Mouse (Mus musculus) liver, postnatal 0 days (tissue): ENCODE data around the gene Bdh2. TPM values are rescaled to one million over a fixed set of nuclear protein-coding genes. Genes with fewer than 3 reads are reported as not detected.

Experiments
- ATAC-seq: fragments of 200-750 bp; cut with Nextera tagmentation; 2 replicates; pipeline ENCODE4 v1.8.0; 2017; ENCODE audit warnings: mild to moderate bottlenecking, moderate library complexity
- DNase-seq: peaks from one replicate; pipeline ENCODE4 v3.0.0-alpha.2; 2016
- H3K27ac ChIP-seq: fragments of 300-500 bp; sonication (generic); 2 replicates; pipeline ENCODE4 v1.5.1; 2014; ENCODE audit warnings: antibody characterized with exemption, moderate library complexity, mild to moderate bottlenecking, low read depth
- H3K27me3 ChIP-seq: fragments of 300-500 bp; sonication (generic); 2 replicates; pipeline ENCODE4 v1.6.1; 2014; ENCODE audit warnings: low read length, control low read depth, mixed read lengths; ENCODE audit not compliant: insufficient read depth
- H3K36me3 ChIP-seq: fragments of 300-500 bp; sonication (generic); replicated peaks from 2 replicates; pipeline ENCODE4 v1.6.1; 2014; ENCODE audit warnings: mild to moderate bottlenecking, control low read depth, low read length, moderate library complexity, mixed read lengths; ENCODE audit not compliant: insufficient read depth
- H3K4me1 ChIP-seq: fragments of 300-500 bp; sonication (generic); 2 replicates; pipeline ENCODE4 v1.6.1; 2014; ENCODE audit warnings: antibody characterized with exemption, mild to moderate bottlenecking, control low read depth; ENCODE audit not compliant: insufficient read depth
- H3K4me2 ChIP-seq: fragments of 300-500 bp; sonication (generic); 2 replicates; pipeline ENCODE4 v1.6.1; 2014; ENCODE audit warnings: low read depth, mild to moderate bottlenecking, low read length, moderate library complexity, mixed read lengths
- H3K4me3 ChIP-seq: fragments of 300-500 bp; sonication (generic); 2 replicates; pipeline ENCODE4 v1.5.1; 2014; ENCODE audit warnings: low read depth, low read length
- H3K9ac ChIP-seq: fragments of 300-500 bp; sonication (generic); replicated peaks from 2 replicates; pipeline ENCODE4 v1.6.1; 2014; ENCODE audit warnings: mild to moderate bottlenecking, moderate library complexity
- H3K9me3 ChIP-seq: fragments of 300-500 bp; sonication (generic); 2 replicates; pipeline ENCODE4 v1.6.1; 2016; ENCODE audit warnings: mild to moderate bottlenecking, control low read depth, low read length, mixed read lengths
- CTCF ChIP-seq: sonication (generic); IDR thresholded peaks from 2 replicates; pipeline ENCODE4 v1.5.1; 2016; ENCODE audit warnings: antibody characterized with exemption, low read depth
- EP300 ChIP-seq: IDR thresholded peaks from 2 replicates; pipeline ENCODE4 v1.6.1; 2016; ENCODE audit warnings: antibody characterized with exemption, low read depth, mild to moderate bottlenecking
- WGBS: fragments of 180-500 bp; shearing (Covaris S2); extraction: QIAGEN DNeasy Blood & Tissue Kit; methylation state at CpG from one replicate; pipeline ENCODE4 v1.1.7; 2014; ENCODE audit not compliant: insufficient replicate concordance; 5-methylcytosine and 5-hydroxymethylcytosine counted together
- polyA plus RNA-seq: library from polyadenylated mRNA; unstranded; fragments of >200 nt; fragmentation: Nextera tagmentation; extraction: Ambion mirVana; gene quantifications from 2 replicates; pipeline ENCODE4 v1.2.1, GENCODE M21; 2015

Bdh2 gene
- polyA plus RNA-seq, 1 experiment from 2014 or later: 0.67 TPM

DNA sequence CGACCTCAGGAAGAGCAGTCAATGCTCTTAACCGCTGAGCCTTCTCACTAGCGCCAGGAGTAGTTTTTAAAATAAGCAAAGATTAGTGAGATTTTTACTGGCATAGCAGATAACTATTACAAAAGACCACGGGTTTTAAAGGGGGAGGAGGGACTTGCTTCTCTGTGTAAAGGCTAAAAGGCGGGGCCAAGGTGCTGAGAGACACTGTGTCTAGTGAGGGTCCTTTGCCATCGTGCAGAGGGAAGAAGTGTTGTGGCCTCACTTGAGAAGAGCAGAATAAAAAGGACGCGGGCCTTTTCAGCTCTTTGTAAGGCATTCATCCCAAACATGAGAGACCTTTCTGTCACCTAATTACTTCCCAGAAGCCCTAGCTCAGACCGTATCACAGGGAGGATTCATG is 23.5 kb downstream of the Bdh2 start:
- DNase-seq: no peak
- H3K4me3 ChIP-seq: no peak overlapping the region
- 52% methylated on average over 9 of the region's 9 CpGs for WGBS
- H3K27ac ChIP-seq: no peak overlapping the region
- H3K9ac ChIP-seq: no peak overlapping the region
- TF ChIP-seq EP300 (no peak), CTCF (no peak)
- peaks cover 7% of the 10 kb centered on the region for H3K4me1 ChIP-seq
- H3K27me3 ChIP-seq: 0 out of 2 replicates have a peak, but pooled peaks cover 3% of the 10 kb centered on the region
- no peaks in the 10 kb centered on the region for H3K36me3 ChIP-seq
- no peak for ATAC-seq
- no peaks in the 10 kb centered on the region for H3K9me3 ChIP-seq
- H3K4me2 ChIP-seq: no peak overlapping the region

DNA sequence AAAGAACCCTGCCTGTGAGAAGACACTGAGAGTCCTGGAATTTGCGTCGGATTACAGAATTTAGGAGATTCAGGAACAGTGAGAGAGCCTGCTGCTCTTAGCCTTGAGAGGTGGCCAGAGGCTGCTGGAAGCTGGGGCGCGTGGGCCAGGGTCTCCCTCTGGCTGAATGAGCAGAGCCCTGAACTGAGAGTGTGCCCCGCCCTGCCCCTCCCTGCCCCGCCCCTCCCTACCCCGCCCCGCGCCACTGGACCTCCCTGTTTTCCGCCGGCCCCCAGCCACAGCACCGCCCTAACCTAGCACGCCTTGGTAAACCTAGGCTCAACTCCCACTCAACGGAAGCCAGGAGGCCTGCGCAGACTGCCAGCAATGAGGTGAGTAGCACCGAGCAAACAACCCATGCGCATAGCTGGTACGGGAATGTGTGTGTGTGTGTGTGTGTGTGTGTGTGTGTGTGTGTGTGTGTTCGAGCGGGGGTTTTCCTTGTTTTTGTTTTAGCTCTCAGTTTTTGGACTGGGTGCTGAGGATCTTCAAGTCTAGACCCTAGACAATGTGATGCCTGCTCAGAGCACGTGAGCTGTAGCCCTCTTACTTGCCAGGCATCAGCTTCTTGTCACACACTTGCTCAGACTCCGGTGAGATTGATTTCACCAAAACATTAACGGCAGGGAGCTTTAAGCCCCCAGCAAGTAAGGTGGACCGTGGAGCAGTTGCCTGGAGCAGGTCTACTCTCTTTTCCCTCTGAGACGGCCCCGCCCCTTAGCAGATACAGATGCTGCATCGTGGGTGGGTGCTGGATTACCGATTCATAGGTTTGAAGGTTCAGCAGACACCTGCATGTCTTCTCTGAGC is 26.6 kb downstream of the Bdh2 start, which contains the start of gene Slc9b2:
Gene Slc9b2 (plus strand): TSS at position 290 of the 849 bp plus-strand sequence.
- Histone ChIP-seq H3K9ac (no peak within 1 kb of the TSS), H3K4me3 (peak within 1 kb of the TSS; percentile 35), H3K27ac (no peak within 1 kb of the TSS), H3K4me1 (peaks cover 7% of the 10 kb centered on the region), H3K9me3 (no peaks in the 10 kb centered on the region), H3K36me3 (no peaks in the 10 kb centered on the region), H3K27me3 (0 out of 2 replicates have a peak, but pooled peaks cover 3% of the 10 kb centered on the region), H3K4me2 (peak within 1 kb of the TSS; percentile 72)
- TF ChIP-seq CTCF (no peak), EP300 (no peak)
- peak; percentile 95 for ATAC-seq
- peak; percentile 55 for DNase-seq
- 11% methylated on average over 25 of the region's 28 CpGs for WGBS

GRCm38 (mm10) chr3:135312916-135313491 is 32.0 kb downstream of the Bdh2 start:
- TF ChIP-seq EP300 (no peak), CTCF (0 out of 2 replicates have a peak, but pooled peaks have one; percentile 11)
- Histone ChIP-seq H3K4me2 (no peak overlapping the region), H3K27ac (no peak overlapping the region), H3K27me3 (0 out of 2 replicates have a peak, but pooled peaks cover 1% of the 10 kb centered on the region), H3K9ac (no peak overlapping the region), H3K36me3 (no peaks in the 10 kb centered on the region), H3K4me3 (no peak overlapping the region), H3K4me1 (peaks cover under 1% of the 10 kb centered on the region; the same call in 1 of the 2 replicates), H3K9me3 (no peaks in the 10 kb centered on the region)
- no peak for DNase-seq
- no peak for ATAC-seq
- 35% methylated on average over 2 of the region's 2 CpGs for WGBS

GRCm38 (mm10) chr3:135313727-135314126 is 32.7 kb downstream of the Bdh2 start:
- Histone ChIP-seq H3K36me3 (no peaks in the 10 kb centered on the region), H3K27me3 (no peaks in the 10 kb centered on the region), H3K9ac (no peak overlapping the region), H3K4me3 (no peak overlapping the region), H3K9me3 (no peaks in the 10 kb centered on the region), H3K4me2 (no peak overlapping the region), H3K27ac (no peak overlapping the region), H3K4me1 (no peaks in the 10 kb centered on the region)
- DNase-seq: no peak
- ATAC-seq: no peak
- no peak for TF ChIP-seq EP300
- no peak for TF ChIP-seq CTCF
- 80% methylated on average over 2 of the region's 2 CpGs for WGBS

DNA sequence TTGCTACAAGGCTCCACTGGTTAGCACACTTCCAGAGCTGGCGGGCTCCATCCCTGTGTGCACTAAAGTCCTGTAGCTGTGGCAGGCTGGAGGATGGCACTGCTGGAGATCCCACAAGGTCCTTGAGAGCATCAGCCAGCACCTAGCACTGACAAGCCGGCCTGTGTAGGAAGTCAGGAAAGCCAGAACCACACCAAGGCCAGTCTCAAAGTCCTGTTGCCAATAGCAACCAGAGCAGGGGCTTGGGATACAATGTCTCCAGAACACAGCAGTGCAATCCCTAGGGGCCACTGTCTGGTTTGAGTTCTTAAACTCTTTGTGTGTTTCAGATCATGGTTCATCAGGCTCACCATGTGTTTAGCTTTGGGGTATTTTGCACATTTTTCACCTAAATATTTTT is 33.8 kb downstream of the Bdh2 start:
- WGBS: 58% methylated on average over 2 of the region's 2 CpGs
- no peaks in the 10 kb centered on the region for H3K36me3 ChIP-seq
- no peak overlapping the region for H3K9ac ChIP-seq
- no peak overlapping the region for H3K27ac ChIP-seq
- TF ChIP-seq EP300 (no peak), CTCF (no peak)
- no peak for DNase-seq
- no peaks in the 10 kb centered on the region for H3K27me3 ChIP-seq
- no peak overlapping the region for H3K4me2 ChIP-seq
- ATAC-seq: no peak
- no peaks in the 10 kb centered on the region for H3K9me3 ChIP-seq
- H3K4me1 ChIP-seq: no peaks in the 10 kb centered on the region
- H3K4me3 ChIP-seq: no peak overlapping the region

- Histone ChIP-seq H3K36me3 (no peaks in the 10 kb centered on the region), H3K9me3 (no peaks in the 10 kb centered on the region), H3K27ac (no peak overlapping the region), H3K4me1 (no peaks in the 10 kb centered on the region), H3K4me3 (no peak overlapping the region), H3K4me2 (no peak overlapping the region), H3K9ac (no peak overlapping the region), H3K27me3 (no peaks in the 10 kb centered on the region)
- DNase-seq (no peak), ATAC-seq (no peak)
- TF ChIP-seq EP300 (no peak), CTCF (no peak)
- WGBS: 85% methylated on average over 9 of the region's 9 CpGs
These were observed 34.9 kb downstream of the Bdh2 start for GRCm38 (mm10) chr3:135315720-135316425.
